Mouse (Mus musculus): Measurements from ENCODE around the gene Ndufs7.
A peak's percentile ranks its signal among the peaks of the same experiment; 100 is the strongest.
"Not testable (repeated sequence)": the region's sequence is repeated elsewhere in the genome, so short reads cannot be mapped to it uniquely, and the experiment has no call there.

Ndufs7 gene

DNA sequence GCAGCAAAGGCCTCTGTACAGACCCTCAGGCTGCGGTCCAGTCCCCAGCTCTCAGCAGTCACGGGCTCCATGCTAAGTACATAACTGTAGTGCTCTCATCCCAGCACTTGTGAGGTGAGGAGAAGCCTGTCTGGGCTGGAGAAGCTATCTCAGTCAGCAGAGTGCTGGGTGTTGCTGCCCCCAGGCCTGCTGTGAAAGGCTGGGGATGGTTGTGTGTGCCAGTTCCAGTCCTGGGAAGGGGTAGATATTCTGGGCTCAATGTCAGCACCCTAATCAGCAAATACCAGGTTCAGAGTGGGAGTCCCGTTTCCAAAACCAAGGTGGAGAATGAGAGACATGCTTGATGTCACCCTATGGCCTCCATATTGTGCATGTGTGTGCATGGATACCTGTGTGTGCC is 6.3 kb upstream of the Ndufs7 start:
- no peak for DNase-seq

DNA sequence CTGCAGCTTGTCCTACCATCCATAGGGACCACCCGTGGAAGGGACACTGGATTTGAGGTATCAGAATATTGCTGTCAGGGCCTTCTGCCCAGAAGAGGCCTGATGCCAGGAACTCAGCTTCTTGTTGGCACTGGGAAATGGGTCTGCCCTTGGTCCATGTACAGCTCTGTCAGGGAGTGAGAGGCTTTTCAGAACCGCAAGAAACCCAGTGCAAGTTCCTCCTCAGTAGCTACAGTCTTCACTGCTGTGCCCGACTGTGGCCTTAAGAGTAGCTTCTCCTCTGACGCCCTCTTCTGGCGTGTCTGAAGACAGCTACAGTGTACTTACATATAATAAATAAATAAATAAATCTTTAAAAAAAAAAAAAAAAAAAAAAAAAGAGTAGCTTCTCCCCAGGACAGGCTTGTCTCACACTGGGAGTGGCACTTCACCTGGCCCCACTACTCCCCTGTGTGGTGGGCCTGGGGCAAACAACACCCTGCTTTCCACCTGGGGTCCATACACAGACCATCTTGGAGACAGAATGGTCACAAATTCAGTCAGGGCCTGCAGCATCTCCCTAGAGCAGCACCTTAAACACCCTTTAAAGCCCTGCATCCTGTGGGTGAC is 4.0 kb upstream of the Ndufs7 start:
- DNase-seq, result peak; percentile 66

DNA sequence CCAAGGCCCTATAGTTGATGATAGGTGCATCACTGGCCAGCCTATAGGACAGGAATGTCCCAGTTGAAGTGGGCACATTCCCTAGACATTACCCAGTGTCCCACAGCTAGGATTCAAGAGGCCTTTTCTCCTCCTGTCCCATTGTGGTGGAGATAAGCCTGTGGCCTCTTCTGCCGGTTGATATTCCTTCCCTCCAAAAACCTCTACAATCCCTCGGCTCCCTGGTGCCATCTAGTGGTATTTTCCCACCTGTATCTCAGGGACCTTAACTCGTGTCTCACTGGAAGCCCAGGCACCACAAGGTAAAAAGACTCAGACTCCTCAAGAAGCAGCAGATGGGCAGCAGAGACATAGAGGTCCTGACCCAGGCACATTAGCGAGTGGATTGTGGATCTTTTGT is 3.3 kb upstream of the Ndufs7 start:
- DNase-seq, result peak; percentile 85

DNA sequence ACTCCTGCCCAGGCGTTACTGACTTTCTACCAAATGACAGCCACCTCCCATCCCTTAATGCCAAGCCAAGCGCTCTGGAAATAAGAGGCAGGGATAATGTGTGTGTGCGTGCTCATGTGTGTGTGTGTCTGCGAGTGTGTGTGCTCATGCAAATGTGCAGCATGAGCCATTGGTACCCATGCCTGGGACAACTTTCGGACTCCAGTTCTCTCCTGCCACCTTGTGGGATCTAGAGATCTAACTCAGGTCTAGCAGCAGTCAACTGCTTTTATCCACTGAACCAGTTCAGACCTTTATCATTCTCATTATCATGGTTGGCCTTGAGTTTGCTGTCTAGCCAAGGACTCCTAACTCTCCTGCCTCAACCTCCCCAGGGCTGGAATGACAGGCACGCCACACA is 1.1 kb upstream of the Ndufs7 start:
- DNase-seq, result no peak

DNA sequence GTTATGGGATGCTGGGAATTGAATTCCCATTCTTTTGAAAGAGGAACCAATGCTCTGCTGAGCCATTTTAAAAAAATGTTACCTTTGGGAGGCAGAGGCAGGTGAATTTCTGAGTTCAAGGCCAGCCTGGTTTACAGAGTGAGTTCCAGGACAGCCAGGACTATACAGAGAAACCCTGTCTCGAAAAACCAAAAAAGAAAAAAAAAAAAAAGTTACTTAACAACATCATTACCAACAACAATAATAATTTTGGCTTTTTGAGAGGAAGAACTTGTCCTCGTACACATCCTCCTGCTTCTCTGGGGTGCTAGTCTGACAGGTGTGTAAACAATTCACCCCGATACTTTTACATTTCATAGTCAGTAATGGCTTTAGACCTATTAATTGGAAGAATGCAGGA is 484 bp upstream of the Ndufs7 start:
- DNase-seq, result not testable (repeated sequence)

DNA sequence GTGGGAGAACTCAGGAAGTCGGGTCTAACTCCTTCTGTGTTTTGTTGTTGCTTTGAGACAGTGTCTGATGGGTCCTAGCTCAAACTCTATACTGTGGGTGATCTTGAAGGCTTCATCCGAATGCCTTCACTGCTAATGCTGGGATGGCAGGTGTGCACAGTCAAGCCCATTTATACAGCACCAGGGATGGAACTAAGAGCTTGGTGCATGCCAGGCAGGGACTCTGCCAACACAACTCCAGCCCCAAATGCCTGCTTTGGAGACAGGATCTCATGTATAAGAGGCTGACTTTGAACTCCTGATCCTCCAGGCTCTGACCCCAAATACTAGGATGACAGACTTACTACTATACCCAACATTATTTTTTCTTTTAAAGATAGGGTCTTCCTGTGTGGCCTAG is 1.1 kb downstream of the Ndufs7 start:
- DNase-seq, result no peak

DNA sequence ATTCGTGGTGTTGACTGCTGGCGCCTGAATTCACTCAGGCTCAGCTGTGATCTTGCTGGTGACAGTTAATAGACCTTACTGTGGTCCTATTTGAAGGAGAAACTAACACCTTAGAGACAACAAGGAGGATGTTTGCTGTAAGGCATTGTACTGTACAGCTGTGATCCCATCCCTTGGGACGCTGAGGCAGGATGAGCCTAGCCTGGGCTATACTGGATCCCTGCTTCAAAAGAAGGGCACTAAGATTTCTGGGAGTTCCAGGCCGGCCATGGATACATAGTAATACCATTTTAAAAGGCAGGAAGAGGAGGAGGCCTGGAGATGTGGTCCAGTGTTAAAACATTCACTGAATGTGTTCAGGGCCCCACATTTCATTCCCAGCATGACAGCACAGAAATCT is 1.7 kb downstream of the Ndufs7 start:
- no peak for DNase-seq

DNA sequence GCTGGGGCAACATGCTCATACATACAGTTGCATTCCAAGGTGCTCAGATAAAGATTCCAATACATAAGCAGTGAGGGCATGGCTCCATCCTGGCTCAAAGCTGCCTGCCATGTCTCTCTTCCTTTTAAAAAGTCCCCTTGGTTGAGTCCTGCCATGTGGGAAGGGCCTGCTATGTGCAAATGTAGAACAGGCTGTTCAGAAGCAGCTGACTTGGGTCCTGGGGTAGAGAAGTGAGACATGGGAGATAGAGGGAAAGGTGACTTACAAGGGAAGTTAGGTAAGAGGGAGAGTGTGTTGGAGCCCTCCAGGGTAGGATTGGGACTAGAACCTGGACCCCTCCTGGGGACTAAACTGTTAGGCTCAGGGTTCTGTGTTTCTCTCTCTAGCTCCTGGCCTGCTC is 3.1 kb downstream of the Ndufs7 start:
- no peak for DNase-seq

DNA sequence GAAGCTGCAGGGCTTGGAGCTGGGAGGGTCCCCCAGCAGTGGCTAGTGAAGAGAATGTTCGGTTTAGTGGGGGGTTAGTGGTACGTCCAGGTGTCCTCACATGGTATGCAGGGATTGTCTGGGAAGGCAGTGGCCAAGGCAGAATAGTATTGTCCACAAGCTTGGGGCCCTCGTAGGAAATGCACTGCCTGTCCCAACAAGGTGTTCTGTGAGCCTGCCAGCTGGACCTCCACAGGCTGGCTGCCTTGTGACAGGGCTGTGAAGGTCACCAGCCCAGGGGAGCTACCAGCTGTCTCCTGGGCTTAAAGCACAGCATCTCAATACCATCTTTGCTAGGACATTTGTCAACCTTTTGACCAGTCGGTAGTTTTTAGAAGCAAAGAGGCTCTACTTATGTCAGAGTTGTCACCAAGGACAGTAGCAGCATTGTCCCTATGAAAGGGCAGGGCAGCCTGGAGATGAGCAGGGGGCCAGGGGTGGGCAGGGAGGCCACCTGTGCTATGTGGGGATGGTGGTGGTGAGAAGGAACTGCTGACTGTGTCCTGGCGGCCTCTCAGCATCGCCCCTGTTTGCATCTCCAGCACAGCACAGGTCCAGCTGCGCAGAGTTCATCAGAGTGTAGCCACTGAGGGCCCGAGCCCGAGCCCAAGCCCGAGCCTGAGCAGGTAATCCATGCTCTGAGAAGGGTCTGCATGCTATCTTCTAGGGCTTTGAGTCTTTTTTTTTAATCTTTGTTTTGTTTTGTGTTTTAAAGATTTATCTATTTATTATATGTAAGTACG is 3.8 kb downstream of the Ndufs7 start:
- no peak for DNase-seq

DNA sequence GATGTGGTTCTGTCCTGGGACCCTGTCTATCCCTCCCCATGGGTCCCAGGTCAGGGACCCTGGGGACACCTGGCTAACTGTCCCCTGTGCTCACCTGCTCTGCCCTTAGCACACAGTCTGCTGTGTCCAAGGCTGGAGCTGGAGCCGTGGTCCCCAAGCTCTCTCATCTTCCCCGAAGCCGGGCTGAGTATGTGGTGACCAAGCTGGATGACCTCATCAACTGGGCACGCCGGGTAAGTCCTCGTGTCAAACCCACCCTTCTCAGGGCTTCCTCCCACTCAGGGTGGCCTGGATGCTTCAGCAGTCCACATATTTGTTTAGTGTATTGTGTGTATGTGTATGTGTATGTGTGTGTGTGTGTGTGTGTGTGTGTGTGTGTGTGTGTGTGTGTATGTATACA is 4.6 kb downstream of the Ndufs7 start:
- no peak for DNase-seq

DNA sequence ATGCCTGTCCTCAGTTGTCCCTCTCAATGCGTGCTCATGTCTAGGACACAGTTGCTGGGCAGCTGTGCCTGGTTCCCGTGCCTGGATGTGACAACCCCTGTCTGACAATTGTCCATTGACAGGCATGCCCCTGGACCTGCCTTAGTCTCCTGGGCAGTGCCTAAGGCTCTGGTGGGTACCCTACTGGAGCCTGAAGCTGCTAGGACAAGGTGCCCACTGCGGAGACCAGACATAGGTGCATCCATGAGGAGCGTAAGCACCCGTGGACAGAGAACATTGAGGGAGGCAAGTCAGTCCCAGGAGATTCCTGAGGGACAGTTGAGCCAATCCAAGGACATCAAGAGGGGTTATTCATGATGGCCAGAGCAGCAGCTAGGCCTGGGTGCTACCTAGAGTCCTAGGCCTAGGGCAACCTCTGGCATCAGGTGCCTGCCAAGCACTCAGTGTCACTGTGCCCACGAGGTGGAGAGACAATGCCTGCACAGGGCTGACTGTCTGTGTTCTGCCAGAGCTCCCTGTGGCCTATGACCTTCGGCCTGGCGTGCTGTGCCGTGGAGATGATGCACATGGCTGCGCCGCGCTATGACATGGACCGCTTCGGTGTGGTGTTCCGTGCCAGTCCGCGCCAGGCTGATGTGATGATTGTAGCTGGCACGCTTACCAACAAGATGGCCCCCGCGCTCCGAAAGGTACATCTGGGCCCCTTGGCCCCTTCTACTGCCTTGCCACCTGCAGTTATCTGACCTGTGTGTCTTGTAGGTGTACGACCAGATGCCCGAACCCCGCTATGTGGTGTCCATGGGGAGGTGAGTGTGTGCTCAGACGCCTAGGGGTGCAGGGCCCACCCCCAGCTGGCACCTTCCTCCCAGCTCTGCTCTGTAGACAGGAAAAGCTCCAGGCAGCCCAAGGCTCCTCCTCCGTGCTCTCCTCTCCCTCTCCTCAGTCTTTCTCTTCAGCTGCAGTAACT is 5.7 kb downstream of the Ndufs7 start:
- no peak for DNase-seq

DNA sequence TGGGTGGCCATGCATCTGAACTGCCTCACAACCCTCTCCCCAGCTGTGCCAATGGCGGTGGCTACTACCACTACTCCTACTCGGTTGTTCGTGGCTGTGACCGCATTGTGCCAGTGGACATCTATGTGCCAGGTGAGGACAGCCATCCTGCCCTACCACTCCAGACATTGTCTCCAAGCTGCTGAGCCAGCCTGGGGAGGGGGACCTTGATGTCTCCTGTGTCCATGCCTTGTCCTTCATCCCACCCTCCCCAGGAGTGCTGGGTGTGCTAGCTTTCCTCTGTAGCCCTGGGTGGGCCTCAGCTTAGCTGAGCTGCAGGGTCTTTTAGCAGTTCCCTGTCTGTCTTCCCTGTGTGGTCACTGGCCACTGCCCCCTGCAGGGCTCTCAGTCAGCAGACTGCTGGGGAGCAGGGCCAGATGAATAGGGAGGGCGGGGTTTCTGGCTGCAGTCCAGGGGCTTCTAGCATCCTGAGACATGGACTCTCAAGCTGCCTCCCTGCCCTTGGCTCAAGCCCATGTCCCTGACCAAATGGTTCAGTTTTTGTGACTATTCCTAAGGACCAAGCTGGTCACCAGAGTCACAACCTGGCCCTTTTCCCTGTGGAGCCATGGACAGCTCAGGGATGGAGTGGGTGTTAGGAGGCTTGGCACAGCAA is 7.1 kb downstream of the Ndufs7 start:
- DNase-seq, result no peak

DNA sequence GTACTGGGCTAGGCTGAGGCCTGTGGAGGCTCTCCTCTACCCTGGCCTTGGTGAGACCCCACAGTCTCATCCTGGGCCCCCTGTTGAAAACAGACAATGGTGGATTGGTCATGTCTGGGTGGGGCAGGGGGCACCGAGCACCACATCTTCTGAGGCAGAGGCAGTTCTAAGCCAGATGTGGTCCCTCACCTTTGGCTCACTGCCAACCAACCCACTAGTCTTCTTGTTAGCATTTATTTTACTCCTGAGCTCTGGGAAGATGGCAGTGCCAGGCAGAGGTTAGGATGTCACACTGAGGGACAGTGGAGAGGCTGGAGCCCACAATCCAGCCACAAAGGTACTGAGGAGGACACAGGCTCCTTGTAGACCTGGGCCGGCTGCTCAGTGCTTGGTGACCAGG is 9.0 kb downstream of the Ndufs7 start:
- DNase-seq, result no peak

DNA sequence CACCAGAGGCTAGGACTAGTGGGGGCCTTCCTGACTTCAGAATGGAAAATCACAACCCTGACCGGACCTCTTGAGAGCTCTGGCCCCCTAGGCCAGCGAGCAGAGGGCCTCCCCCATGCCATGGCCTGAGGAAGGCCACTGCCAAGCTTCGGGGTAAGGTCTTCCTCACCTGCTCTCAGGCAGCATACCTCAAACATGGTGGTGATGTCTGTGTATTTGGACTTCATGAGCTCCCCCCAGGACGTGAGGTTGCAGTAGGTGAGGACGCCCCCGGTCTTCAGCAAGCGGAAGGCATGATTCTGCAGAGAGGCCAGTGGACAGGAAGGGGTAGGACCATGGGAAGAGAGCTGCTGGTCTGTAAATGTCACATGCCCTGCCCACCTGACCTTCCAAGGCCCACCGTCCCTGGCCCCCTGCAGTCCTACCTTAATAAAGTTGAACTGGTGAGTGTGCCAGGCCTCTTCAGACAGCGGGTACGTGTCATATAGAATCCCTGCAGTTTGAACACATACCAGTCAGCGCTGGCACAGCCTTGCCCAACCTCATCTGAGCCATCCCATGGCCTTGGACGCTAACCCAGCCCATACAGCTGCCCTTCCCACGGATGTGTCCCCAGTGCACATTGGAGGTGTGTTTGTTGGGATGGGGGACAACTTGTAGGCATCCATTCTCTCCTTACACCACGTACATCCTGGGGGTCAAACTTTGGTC is 10.0 kb downstream of the Ndufs7 start:
- no peak for DNase-seq

DNA sequence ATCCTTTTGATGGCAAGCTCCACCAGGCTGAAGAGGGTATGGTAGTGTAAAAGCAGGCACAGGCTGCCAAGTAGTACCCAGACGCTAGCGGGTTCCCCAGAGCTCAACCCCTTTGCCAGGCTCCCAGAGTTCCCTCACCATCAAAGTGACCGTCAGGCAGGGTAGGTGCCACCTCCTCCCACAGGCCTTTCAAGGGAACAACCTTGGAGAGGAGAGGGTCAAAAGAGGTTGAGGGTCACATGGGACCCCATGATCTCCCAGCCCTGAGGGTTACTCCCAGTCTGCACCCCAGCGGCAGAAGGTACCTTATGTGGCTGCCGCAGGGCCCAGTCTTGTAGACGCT is 10.5 kb downstream of the Ndufs7 start:
- DNase-seq, result no peak

DNA sequence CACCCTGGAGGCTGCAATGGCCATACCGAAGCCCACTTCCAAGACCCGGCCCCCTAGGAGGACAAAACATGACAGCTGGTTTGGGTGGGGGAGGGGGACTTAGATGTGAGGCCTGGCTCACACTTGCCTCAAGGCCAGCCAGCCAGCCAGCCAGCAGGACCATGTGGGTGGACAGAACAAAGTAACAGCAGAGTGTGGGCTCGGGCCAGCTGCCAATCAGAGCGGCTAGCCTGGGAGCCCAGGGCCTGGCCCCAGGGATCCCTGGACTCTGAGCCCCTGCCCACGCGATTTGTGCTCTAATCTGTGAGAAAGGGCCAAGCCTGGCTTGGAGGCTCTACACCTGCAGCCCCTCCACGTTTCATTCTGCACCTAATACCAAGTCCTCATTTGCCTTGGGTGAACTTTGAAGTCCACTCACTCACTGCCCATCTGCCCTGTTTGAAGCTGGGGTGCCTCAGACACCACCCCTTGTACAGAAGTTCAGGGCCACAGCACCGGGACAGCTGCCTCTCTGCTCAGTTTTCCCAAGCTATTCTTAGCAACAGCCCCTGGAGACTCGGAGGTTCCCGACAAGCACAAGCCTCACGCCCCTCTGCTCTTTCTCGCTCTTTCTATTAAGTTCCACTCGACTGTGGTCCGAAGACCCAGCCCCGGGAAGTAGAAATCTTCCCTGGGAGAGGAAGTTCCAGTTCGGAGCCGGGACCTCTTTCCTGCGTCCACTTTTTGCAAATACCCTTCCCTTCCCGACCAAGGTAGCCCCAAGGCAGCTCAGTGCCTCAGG is 11.1 kb downstream of the Ndufs7 start:
- DNase-seq, result no peak

DNA sequence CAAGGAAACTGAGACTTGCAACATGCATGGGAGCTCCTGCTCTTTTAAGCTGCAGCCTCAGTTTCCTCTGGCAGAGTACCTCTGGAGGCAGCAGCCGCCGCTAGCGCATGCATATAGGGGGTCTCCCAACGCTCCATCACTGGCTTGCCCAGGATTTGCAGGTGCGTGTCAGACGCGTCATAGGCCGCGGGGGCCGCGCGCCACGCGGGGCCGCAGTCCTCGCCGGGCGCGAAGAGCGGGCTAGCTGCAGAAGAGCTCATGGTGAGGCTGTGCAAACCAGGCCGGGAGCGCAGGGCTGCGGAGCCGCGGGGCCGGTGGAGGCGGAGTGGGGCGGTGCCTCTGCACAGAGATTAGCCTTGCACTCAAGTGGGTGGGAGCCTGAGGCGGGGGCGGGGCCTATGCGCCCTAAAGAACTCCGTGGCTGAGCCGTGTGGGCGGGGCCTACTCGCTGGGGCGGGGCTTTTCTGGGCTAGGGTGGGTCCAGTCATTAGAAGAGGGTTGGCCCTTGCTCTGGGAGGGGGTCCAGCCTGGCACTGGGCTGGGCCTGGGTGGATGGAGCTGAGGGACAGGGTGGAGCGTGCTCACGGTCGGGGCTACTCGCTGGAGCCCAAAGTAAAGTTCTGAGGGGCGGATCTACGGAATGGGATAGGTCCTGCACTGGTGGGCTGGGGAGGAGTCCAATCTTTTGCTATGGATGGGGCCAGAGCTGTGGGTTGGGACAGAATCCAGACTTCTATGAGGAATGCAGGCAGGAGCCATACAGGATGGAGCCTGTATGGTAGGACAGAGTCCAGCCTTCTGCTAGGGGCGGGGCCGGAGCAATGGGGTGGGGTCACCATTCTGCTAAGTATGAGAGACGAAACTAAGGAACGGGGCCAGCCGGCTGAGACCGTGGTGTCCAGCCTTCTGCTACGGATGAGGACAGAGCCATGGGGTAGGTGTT is 12.0 kb downstream of the Ndufs7 start, which contains the start of the genes Gamt and Dazap1:
Gene Gamt (minus strand): TSS at position 371 of the 943 bp plus-strand sequence.
Gene Dazap1 (plus strand): TSS at position 845 of the 943 bp plus-strand sequence.
- DNase-seq, result peak; percentile 96

DNA sequence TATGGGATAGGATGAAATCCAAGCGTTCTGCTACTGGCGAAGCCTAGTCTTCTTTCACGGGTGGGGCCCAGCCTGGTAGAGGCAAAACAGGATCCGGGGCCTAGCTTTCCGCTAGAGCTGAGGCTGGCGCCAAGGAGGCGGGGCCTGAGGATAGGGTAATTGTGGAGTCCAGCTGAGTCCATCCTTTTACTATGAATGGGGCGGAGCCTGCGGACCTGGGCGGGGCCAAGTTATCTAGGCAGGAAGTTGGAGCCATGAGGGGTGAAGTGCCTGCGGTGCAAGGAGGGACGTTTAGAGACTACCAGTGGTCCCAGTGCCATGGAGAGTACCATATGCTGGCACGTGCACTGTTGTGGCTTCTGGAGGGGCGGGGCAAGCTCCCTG is 12.7 kb downstream of the Ndufs7 start:
- peak; percentile 80 for DNase-seq

DNA sequence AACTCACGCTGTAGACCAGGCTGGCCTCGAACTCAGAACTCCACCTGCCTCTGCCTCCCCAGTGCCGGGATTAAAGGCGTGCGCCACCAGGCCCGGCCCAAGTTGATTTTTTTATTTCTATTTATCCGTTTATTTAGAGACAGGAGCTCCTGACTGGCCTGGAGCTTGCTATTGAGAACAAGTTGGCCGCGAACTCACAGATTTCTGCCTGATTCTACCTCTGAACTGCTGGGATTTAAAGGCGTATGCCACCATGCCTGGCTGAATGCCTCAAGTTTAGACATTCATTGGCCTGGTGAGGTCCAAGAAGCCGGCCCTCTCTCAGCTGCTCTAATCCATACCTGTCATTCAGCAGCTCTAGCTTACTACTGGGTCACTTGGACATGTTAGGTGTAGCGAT is 13.2 kb downstream of the Ndufs7 start:
- no peak for DNase-seq

DNA sequence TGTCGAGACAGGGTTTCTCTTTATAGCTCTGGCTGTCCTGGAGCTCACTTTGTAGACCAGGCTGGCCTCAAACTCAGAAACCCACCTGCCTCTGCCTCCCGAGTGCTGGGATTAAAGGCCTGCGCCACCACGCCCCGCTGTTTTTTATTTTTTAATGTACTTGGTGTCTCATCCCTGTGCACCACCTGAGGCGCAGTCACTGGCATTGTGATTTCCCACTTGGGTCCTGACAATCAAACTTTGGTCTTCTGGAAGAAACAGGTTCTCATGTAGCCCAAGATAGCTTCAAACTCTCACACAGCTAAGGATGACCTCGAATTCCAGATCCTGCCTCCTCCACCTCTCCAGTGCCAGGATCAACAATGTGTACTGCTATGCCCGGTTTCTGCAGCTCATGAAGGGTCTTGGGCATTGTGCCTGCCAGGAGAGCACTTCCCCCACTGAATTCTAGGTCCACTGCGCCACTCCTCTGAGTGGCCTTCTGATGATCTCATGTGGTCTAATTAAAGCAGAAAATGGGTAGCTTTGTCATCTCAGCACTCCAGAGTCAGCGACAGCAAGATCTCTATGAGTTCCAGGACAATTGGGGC is 13.9 kb downstream of the Ndufs7 start:
- no peak for DNase-seq

Data from thymus, postnatal 4 days (tissue).